Mouse (Mus musculus) embryonic fibroblast, embryonic 13.5 days (primary cell): Measurements from ENCODE around the gene Tnfsf10. TPM values are rescaled to one million over a fixed set of nuclear protein-coding genes. Genes with fewer than 3 reads are reported as not detected.
"Not testable (repeated sequence)": the region's sequence is repeated elsewhere in the genome, so short reads cannot be mapped to it uniquely, and the experiment has no call there.

Source experiments
- H3K27ac ChIP-seq: 2 replicates; pipeline ENCODE4 v1.5.1; 2012; ENCODE audit warnings: low read length, control low read depth, inconsistent platforms; ENCODE audit not compliant: insufficient read depth
- H3K4me1 ChIP-seq: 2 replicates; pipeline ENCODE4 v1.6.1; 2011; ENCODE audit warnings: low read length; ENCODE audit not compliant: control insufficient read depth, insufficient read depth
- H3K4me3 ChIP-seq: 2 replicates; pipeline ENCODE4 v1.5.1; 2011; ENCODE audit warnings: mild to moderate bottlenecking, control low read depth, low read length; ENCODE audit not compliant: insufficient read depth
- CTCF ChIP-seq: IDR thresholded peaks from 2 replicates; pipeline ENCODE4 v1.5.1; 2011; ENCODE audit warnings: mild to moderate bottlenecking, control low read depth, low read length, moderate library complexity, borderline replicate concordance; ENCODE audit not compliant: insufficient read depth
- POLR2A ChIP-seq: IDR thresholded peaks from 2 replicates; pipeline ENCODE4 v1.6.1; 2011; ENCODE audit warnings: low read depth, mild to moderate bottlenecking, control low read depth, low read length, moderate library complexity
- polyA plus RNA-seq: library from polyadenylated mRNA; stranded (reverse); fragments of >200 nt; gene quantifications from 2 replicates; pipeline ENCODE4 v1.2.4, GENCODE M21; 2011; ENCODE audit warnings: low read depth; ENCODE audit not compliant: missing spikeins, insufficient read length

Gene Tnfsf10
- polyA plus RNA-seq, 1 experiment, result 0.11 TPM

GRCm38 (mm10) chr3:27283071-27283713 is 33.6 kb upstream of the Tnfsf10 start:
- no peak overlapping the region for H3K4me3 ChIP-seq
- TF ChIP-seq POLR2A (no peak), CTCF (no peak)
- no peaks in the 10 kb centered on the region; the same call in 1 of the 2 replicates for H3K4me1 ChIP-seq
- H3K27ac ChIP-seq, result no peak overlapping the region

- H3K27ac ChIP-seq, result no peak overlapping the region
- H3K4me1 ChIP-seq, result no peaks in the 10 kb centered on the region; the same call in 1 of the 2 replicates
- no peak for TF ChIP-seq POLR2A
- TF ChIP-seq CTCF, result no peak
- no peak overlapping the region for H3K4me3 ChIP-seq
Observed at GRCm38 (mm10) chr3:27283796-27284195, 33.0 kb upstream of the Tnfsf10 start.

- H3K4me1 ChIP-seq, result no peaks in the 10 kb centered on the region; the same call in 1 of the 2 replicates
- no peak overlapping the region for H3K4me3 ChIP-seq
- H3K27ac ChIP-seq, result no peak overlapping the region
- no peak for TF ChIP-seq POLR2A
- TF ChIP-seq CTCF, result no peak
Observed at GRCm38 (mm10) chr3:27284227-27284626, 32.6 kb upstream of the Tnfsf10 start.

- H3K27ac ChIP-seq, result no peak overlapping the region
- no peaks in the 10 kb centered on the region; the same call in 1 of the 2 replicates for H3K4me1 ChIP-seq
- no peak for TF ChIP-seq CTCF
- no peak overlapping the region for H3K4me3 ChIP-seq
Observed at GRCm38 (mm10) chr3:27285072-27285471, 31.8 kb upstream of the Tnfsf10 start.

GRCm38 (mm10) chr3:27288301-27288700 is 28.5 kb upstream of the Tnfsf10 start:
- Histone ChIP-seq H3K4me3 (no peak overlapping the region), H3K27ac (no peak overlapping the region), H3K4me1 (no peaks in the 10 kb centered on the region)
- TF ChIP-seq CTCF (no peak), POLR2A (no peak)

- Histone ChIP-seq H3K27ac (peak overlapping the region; percentile 31; the same call in 1 of the 2 replicates), H3K4me1 (no peaks in the 10 kb centered on the region), H3K4me3 (no peak overlapping the region)
- TF ChIP-seq POLR2A (no peak), CTCF (no peak)
Observed at GRCm38 (mm10) chr3:27288909-27289308, 27.9 kb upstream of the Tnfsf10 start.

- TF ChIP-seq CTCF, result no peak
- TF ChIP-seq POLR2A, result no peak
- Histone ChIP-seq H3K27ac (no peak overlapping the region), H3K4me3 (no peak overlapping the region), H3K4me1 (no peaks in the 10 kb centered on the region)
Observed at GRCm38 (mm10) chr3:27290285-27290684, 26.5 kb upstream of the Tnfsf10 start.

GRCm38 (mm10) chr3:27290945-27291344 is 25.9 kb upstream of the Tnfsf10 start:
- H3K27ac ChIP-seq, H3K4me3 ChIP-seq, H3K4me1 ChIP-seq: not testable (repeated sequence)

GRCm38 (mm10) chr3:27291411-27291810 is 25.4 kb upstream of the Tnfsf10 start:
- not testable (repeated sequence) for H3K4me3 ChIP-seq, H3K4me1 ChIP-seq, H3K27ac ChIP-seq

GRCm38 (mm10) chr3:27293645-27294385 is 23.0 kb upstream of the Tnfsf10 start:
- Histone ChIP-seq H3K27ac (no peak overlapping the region), H3K4me3 (no peak overlapping the region), H3K4me1 (no peaks in the 10 kb centered on the region)
- TF ChIP-seq CTCF (no peak), POLR2A (no peak)
